Mouse (Mus musculus) lung, postnatal 10 days (tissue): ENCODE measurements around the gene Abcd3.

Source experiments
- DNase-seq: peaks from one replicate; pipeline ENCODE4 v3.0.0; 2021

The Abcd3 gene

DNA sequence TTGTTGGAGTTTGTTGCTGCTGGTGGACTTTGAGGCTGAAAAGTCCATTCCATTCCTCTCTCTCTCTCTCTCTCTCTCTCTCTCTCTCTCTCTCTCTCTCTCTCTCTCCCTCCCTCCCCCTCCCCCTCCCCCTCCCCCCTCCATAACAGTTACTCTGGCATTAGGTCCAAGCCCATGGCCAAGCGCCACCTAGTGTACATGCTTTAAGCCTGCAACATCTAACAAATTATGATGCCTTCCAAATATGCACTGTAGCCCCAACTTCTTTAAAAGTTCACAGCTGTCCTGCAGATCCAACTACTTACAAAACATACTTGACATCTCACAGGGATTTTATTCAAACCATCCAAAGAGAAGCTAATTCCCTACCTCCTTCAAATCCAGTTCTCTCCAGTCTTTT lies 77.6 kb downstream of the Abcd3 start:
- DNase-seq: peak; percentile 70

DNA sequence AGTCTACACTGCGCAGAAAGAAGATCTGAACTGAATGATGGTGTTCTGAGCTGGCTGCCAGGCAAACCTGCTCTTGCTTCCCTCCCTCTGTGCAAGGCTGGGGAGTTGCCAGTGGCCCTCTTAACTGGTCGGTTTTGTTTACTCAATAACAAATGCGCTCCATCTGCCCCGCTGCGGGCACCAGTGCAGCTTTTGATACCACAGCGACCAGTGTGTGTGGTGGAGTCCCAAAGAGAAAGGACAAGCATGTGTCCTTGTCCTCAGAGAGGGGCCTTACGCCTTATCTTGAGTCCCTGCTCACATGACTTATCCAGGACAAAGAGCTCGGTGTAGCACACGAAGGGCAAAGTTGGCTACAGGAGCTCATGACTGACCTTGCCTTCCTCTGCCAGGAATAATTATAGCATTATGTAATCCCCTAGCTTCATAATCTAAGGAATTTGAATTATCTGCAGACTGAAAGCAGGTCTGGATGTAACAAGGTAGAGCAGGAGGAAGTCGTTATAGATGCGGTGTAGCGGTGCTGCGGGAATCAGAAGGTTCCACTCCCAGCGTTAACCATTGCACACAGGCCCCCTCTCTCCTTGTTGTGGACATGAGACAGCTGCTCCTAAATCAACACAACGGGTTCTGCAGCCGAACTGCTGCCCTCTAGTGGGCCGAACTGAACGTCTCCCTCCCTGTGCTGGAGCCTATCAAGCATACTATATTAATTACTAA lies 78.9 kb downstream of the Abcd3 start:
- DNase-seq: peak; percentile 88

DNA sequence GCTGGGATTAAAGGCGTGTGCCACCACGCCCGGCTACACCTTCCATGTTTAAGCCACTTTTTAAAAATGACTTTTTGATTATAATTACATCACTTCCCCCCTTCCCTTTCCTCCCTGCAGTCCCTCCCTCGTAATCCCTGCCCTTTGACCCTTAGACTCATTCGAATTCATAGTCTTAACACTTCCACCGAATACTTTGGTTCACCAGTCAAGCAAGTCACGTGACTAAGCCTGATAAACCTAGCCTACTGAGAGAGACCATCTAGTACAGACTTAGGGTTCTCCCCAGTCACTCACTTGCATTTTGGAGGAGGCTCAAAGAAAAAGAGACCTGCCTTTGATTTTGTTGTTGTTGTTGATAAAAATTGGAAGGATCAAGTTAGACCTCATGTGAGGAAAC lies 79.6 kb downstream of the Abcd3 start:
- no peak for DNase-seq

DNA sequence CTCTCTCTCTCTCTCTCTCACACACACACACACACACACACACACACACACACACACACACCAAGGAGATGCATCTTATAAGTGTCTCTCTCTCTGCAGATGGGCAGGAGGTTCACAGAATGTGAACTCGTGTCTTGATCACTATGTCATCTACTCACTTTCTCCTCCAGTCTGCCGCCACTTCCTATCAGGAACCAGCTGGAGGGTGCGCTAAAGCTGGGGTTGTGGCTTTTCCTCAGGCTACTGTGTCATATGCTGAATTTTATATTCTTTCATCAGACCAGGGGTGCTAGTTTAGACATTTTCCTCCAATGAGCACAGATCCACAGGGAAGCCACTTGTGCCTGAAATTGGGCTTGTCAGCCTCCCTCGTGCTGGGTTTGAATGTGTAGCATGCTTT lies 85.4 kb downstream of the Abcd3 start:
- no peak for DNase-seq

DNA sequence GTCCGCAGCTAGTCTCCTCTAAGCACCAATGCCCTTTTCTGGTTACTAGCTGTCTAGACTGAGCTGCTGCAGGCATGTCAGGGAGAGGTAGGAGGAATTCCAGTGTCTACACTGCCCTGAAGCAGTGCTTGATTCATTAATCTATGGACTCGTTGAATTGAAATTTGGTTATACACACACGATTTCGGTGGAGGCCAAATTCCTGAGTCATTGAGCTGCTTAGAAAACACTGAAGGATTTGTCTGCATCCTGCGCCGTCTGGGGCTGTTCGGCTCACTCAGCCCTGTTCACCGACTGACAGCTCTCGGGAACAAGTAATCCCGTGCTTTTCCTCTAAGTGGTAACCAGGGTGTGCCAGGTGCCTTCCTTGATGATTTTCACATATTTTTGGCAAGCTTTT lies 89.5 kb downstream of the Abcd3 start:
- DNase-seq: no peak

DNA sequence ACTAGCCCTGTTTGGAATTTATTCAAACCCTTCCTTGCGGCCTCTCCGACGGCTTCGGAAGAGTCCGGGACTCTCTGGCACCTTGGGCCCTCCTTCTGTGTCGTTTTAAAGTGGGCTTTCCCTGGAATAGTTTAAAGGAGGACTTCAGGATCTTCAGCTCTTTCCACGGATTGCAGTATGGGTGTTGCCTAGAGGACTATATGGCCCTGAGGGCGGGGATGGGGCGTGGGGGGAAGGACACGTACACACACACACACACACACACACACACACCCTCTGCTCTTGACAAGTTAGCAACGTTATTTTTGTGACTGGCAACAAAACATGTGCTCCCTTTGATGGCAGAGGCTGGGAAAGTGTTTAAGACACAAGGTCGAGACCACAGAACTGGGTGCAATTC lies 90.5 kb downstream of the Abcd3 start:
- DNase-seq: no peak

DNA sequence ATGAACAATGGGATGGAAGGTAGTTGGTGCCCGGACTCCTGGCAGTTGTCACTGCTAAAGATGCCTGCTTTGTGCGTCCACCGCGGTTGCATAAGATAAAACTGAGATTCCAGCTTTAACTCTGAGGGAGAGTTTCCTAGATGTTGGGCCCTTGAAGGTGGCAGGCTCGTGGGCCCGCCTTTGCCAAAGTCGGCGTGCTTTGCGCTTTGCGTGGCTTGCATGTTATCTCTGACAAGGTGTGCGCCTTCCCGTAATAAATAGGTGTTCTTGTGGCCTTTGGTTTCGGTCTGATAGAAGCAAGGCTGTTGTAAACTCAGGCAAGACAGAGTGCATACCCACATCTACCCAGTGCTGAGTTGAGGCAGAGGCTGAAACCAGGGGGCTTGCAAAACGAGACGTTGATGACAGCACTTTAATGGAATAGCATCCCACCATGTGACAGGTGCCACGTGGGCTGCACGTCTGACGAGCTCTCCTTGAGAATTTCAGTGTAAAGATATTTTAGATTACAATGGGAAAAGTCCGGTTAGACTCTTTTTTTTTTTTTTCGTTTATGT lies 91.1 kb downstream of the Abcd3 start:
- no peak for DNase-seq

DNA sequence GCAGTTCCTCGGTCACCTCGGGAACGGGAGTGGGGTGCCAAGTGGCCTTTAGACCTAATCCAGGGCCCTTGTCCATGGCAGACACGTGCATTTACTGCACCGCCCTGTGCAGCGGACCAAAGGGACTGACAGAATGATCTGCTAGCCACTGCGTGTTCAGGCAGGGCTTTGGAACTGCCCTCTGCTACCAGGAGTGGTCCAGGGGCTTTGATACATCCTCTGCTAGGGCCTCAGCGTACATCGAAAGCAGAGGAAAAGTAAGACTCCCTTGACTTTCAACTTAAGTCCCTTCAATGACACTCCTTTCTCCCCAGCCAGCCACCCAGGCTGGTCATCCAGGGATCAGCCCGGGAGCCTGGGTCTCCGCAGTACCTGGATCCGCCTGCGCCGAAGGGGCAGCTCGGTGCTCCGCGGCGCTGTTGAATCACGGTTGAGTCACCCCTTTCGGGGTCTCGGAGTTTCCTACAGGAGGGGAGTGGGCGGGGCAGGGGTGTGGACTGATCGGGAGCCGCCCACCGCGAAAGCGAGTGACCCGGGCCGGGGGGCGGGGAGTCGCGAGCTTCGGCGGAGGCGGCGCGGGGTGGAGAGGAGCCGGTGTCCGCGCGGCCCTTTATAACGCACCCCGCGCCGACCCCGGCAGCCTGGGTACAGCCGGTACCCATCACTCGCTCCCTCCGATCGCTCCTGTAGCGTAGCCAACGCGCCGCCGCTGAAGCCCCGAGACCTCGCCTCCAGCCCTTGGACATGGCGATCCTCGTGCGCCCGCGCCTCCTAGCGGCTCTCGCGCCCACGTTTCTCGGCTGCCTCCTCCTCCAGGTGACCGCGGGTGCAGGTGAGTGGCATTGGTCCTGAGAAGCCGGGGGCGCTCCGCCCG lies 91.9 kb downstream of the Abcd3 start, which contains the start of gene F3:
F3 (plus strand) TSS at position 567 of the 874 bp plus-strand sequence.
- peak; percentile 86 for DNase-seq

DNA sequence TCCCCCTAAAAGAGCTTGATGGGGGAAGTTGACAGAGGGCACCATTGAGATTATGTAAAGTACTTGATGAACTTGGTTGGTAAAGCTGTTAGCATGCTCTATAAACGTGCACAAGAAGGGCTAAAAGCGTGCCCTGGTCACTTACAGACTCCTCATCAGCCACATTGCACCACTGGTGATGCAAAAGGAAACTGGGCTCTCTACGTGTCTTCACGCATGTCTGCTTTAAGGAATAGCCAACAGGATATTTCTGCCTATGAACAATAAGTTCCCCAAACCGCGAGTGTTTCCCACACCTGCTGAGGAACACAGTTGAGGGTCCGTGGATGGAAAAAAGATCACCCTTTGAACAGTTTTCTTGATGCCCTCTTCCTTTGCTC lies 93.4 kb downstream of the Abcd3 start:
- DNase-seq: no peak

DNA sequence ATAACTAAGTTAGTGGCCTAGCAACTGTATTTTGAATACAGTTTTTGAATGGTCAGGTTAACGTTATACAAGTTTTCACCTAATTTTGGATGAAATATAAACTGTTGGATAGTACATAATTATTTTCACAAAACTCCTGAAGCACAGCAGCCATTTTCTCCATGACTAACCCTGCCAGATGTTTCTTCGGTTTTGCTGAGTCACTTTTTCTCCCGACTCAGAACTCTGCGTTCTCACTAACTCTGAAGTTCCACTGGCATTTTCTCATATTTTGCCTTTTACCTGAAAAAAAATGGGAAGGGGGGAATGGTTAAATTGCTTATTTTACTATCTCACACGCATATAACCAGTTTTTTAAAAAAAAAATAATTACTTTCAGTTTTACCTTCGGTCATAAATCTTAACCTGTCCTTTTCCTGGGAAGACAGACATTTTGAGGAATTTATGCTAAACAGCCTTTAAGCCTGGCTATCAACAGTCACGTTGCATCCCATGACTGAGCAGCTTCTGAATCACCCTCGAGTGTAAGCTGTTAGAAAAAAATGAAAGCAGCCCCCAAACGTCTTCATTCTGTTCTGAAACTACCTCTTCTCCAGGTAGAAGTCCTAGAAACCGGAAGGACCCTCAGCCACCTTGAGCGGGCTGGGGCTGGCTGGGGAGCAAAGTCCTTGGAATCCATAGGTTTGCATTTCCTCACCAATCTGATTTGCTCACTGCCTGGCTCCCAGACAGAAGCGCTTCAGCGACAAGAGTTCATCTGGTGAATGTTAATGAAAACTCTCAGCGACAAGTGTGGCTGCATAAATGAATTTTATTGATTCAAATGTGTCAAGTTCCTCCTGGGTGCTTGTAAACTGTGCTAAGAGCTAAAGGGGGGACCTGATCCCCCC lies 94.1 kb downstream of the Abcd3 start:
- DNase-seq: no peak

DNA sequence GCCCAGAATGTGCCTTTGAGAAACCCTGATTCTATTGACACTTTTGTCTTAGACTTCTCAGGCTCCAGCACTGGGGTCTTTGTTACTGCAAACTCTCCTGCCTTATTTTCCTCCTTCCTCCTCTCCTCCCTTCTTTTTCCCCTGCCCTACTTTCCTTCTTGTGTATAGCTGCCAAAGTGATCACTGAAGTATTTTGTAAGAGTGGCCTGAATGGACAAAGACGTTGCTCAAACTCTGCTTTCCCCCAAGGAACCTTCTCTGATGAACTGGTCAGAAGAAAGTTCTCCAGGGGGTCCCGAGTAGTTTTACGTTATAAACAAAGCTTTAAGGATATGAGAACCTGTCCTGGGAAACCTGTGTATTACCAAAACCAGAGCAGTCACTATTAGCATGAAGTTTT lies 95.4 kb downstream of the Abcd3 start:
- no peak for DNase-seq

DNA sequence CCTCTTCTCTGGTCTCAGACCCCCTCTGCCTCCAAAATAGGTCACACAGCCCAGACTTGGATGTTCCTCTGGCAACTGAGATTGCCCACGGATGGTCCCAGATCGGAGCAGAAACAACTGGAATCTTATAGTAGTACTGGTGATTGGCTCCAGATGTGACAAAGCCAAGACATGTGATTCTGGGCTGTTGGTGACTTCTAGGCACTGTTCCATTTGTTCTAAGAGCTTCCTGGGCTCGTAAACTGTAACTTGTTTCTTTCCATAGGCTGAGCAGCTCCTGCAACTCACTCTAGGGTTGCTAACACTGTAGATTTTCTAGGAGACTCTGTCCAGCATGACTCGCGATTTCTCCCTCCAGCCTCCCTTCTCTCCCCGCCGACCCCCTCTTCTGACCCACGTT lies 96.4 kb downstream of the Abcd3 start:
- DNase-seq: no peak

DNA sequence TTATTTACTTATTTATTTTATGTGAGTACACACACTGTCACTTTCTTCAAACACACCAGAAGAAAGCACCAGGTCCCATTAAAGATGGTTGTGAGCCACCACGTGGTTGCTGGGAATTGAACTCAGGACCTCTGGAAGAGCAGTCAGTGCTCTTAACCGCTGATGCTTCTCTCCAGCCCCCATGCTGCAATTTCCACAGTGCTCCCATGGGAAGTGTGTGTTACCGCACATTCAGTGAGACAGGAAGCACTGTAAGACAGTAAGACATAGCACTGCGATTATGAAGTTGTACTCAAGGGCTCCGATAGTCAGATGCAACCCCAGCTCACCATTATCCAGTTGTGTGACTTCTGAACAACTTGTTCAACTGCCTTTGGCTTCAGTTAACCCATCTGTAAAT lies 98.6 kb downstream of the Abcd3 start:
- DNase-seq: no peak

DNA sequence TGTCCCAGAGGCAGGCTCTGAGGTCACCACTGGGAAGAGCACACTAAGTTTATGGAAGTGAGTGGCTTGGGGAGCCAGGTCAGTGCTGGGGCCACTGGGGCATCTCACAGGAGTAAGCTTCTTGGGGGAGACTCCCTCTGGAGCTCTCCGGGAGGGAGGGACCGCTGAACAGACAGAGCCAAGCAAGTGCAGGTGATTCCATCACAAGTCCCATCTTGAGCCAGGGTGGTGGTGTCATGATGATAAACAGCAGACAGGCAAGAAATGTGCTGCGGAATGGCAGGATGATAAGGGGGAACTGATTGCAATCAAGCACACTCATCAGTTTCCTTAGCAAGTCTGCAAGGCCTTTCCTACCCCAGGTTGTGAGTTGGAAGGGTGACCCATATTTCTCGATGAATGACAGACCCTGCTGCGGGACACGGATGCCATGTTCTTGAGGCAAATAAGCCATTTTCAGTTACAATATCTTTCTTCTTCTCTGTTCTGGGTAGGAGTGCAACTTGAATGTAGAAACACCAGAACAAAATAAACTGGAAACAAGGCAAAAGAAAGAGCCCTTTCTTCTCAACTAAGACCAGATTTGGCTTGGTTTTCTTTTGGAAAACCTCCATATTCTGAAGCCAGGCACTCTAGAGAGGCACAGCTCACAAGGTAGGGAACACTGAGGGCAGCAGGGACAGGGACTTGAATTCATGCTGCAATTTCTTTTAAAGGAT lies 99.2 kb downstream of the Abcd3 start:
- no peak for DNase-seq

DNA sequence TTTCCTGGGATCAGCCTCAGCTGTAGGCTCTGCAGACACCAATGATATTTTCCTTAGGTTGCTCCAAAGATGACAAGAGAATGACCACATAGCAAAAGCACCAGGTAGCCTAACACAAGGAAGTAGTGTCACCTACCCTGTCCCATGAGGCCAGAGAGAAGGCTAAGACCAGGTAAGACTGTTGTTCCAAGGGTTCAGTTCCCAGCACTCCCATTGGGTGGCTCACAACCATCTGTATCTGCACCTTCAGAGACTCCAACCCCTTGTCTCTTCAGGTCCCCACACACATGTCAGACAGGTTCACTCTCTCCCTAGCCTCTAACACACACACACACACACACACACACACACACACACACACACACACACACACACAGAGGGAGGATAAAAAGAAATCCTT lies 99.8 kb downstream of the Abcd3 start:
- DNase-seq: no peak

DNA sequence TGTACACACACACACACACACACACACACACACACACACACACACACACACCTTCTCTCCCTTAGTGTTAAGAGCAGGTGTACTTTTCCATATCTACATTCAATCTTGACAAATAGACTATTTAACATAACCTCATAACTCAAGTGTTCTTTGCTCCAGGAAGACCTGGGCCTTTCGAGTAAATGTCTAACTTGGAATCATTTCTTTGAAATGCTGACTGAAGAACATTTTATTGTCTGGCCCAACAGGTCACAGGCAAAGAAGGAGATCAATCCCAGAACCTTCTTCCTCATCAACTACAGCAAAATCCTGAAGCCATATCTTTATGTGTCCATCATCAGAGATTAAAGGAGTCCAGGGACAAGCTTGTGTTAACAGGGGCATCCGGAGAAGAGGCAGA lies 100.6 kb downstream of the Abcd3 start:
- DNase-seq: no peak

DNA sequence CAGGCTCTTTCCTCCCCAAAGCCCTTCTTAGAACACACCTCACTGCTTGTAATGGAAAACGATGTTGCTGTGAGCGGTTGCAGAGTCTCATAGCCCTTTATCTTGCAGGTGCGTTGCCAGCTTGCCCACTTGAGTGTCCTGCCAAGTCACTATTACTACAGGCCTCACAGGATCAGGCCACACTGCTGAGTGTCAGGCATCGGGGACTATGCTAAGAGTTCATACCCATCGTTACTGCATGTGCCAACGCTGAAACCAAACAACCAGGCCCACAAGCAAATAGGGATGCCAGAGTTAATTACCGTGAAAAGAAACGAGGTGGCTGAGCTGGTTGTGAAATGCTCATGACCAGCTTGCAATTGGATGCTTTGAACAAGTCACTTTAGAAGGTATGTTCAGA lies 101.3 kb downstream of the Abcd3 start:
- DNase-seq: no peak

DNA sequence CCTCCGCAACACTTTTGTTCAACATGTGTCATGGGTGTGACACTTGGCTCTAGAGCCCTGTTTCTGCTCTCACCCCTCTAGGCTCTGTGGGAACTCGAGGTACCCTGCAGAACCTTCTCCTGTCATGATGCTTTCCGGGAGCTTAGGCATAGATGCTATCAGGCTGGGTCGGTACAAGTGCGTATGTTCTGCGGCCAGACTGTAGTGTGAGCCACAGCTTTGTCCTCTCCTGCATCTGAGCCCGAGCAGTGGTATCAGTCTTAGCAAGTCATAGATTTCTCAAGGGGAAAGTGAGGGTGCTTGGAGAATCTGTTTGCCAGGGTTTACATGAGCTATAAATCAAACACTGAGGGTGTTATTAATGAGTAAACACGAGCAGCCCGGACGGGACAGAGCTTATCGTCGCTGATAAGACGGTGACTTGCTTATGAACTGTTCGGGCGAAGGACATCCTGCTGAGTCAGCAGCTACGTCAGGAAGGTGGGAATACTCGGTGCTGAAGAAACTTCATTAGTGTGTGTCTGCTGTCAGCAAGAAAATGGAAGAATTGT lies 101.9 kb downstream of the Abcd3 start:
- no peak for DNase-seq

DNA sequence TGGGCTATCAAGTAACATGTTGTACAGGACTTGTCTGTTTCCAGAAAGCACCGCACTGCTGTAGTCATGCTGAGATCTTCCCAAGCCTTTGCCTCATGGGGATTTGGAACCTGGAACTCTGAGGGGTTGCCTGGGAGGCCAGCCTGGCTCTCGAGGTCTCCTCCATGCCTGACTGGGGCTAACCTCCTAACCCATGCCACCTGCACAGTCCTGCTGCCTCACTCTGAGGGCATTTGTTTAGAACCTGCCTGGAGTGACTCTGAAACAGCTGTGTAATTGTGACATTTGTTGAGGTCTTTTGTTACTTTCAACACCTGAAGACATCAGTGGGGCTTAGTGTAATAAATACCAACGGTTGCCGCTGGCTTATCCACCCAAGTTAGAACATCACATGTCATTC lies 102.9 kb downstream of the Abcd3 start:
- no peak for DNase-seq

DNA sequence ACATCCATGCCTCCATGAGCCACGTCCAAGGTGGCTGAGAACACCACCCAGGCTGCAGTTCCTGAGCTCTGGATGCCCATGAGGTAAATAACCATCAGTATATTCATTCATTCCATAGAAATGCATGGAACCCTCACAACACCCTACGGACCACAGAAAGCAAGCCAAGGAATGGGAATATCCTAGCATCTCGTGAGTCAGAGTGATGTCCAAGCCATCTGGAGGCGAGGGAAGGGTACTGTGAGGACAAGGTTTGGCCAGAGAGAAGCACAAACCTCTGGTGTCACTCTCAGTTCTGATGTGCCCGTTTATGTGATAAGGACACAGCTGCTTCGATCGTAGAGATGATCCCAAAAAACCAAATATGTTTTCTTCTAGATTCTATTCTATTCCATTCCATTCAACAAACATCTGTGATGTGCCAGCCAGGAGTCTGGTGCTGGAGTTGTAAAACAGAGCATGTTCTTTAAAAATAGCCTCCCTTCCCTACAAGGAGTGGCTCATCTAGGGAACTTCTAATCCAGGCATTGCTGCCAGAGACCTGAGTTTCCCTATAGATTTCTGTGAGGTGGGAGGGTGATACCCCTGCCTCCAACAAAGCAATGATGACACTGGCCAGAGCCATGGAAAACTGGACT lies 104.1 kb downstream of the Abcd3 start:
- DNase-seq: no peak
